In genomic region chr15:80319921-80320320, GRCm38 (mm10) we compare ENCODE assay signal across 23 mouse cellular contexts. TPM values are rescaled to one million over a fixed set of nuclear protein-coding genes. Genes with fewer than 3 reads are reported as not detected.
DNase-seq lines count a peak whose midpoint lies in the region; ATAC-seq and TF ChIP-seq lines count a peak whose summit lies in the region.
"Had no signal": no experiment of that assay in that cellular context is flagged by ENCODE, and none has a peak within 500 bp of the region (broad histone marks: within the 10 kb centered on the region; RNA-seq: fewer than 3 reads in every experiment).

No protein-coding gene starts in this region.

- peaks cover 90% of the 10 kb centered on the region for H3K27me3 ChIP-seq in CH12.LX (replicated peaks)
- H3K27me3 ChIP-seq in limb, embryonic 15.5 days, result no peaks in the 10 kb centered on the region
- H3K27me3 ChIP-seq in splenic B cell, adult 2 months (ENCODE audit: control insufficient read depth, insufficient read depth, low read length, poor library complexity, severe bottlenecking), result no peaks in the 10 kb centered on the region
- no peaks in the 10 kb centered on the region for H3K27me3 ChIP-seq in forebrain, embryonic 14.5 days (replicated peaks; ENCODE audit: control insufficient read depth, insufficient read depth, low read length)

- H3K9me3 ChIP-seq in CH12.LX (replicated peaks; ENCODE audit: low read length), result peaks cover 7% of the 10 kb centered on the region
- no peaks in the 10 kb centered on the region for H3K9me3 ChIP-seq in limb, embryonic 15.5 days
- no peaks in the 10 kb centered on the region for H3K9me3 ChIP-seq in forebrain, embryonic 14.5 days (replicated peaks; ENCODE audit: control insufficient read depth, low read length)
- H3K9me3 ChIP-seq: forebrain, embryonic 10.5 days; midbrain, embryonic 10.5 days had no signal

- peak overlapping the region; percentile 53 for H3K4me2 ChIP-seq in CH12.LX (ENCODE audit: insufficient read depth, low read depth, poor library complexity, severe bottlenecking)
- H3K4me2 ChIP-seq in limb, embryonic 15.5 days, result no peak overlapping the region
- H3K4me2 ChIP-seq in forebrain, embryonic 14.5 days (ENCODE audit: low read length), result no peak overlapping the region
- H3K4me2 ChIP-seq: heart, embryonic 11.5 days; lung, embryonic 14.5 days had no signal

- dilution Hi-C loops in CH12.LX (cut with MboI; ENCODE audit: extremely low pct_ligation_motif_present, extremely low pct_unique_long_range_greater_than_20kb, low sequenced_read_pairs), result no loop called here

- H3K79me2 ChIP-seq in CH12.LX (replicated peaks; ENCODE audit: control insufficient read depth, extremely low read depth, insufficient read depth, poor library complexity, severe bottlenecking), result no peaks in the 10 kb centered on the region

- no peak overlapping the region for H3K27ac ChIP-seq in CH12.LX (ENCODE audit: insufficient read depth, low read depth)
- no peak overlapping the region for H3K27ac ChIP-seq in limb, embryonic 15.5 days
- H3K27ac ChIP-seq in forebrain, embryonic 14.5 days (ENCODE audit: low read depth, low read length), result no peak overlapping the region
- H3K27ac ChIP-seq: kidney, postnatal 0 days had no signal

- WGBS in lung, adult 2 months, result 67% methylated on average over 6 of the region's 6 CpGs
- WGBS in limb, embryonic 15.5 days, result 80% methylated on average over 6 of the region's 6 CpGs
- 81% methylated on average over 6 of the region's 6 CpGs for WGBS in forebrain, embryonic 14.5 days

- no peak overlapping the region for H3K4me3 ChIP-seq in lung, adult 2 months (replicated peaks; ENCODE audit: extremely low read depth, low read depth, low read length)
- H3K4me3 ChIP-seq in CH12.LX (replicated peaks in 1 of 3; ENCODE audit: low read depth in 2 of 3, low read length in 2 of 3, poor library complexity in 1 of 3), result no peak overlapping the region
- no peak overlapping the region for H3K4me3 ChIP-seq in limb, embryonic 15.5 days
- H3K4me3 ChIP-seq in forebrain, embryonic 14.5 days (ENCODE audit: low read depth, low read length), result no peak overlapping the region
- H3K4me3 ChIP-seq: midbrain, embryonic 10.5 days had no signal

- no peak for TF ChIP-seq POLR2A in lung, adult 2 months (IDR thresholded peaks at IDR 0.05; ENCODE audit: borderline replicate concordance, extremely low read depth, low read depth, low read length)
- no peak for TF ChIP-seq POLR2A in CH12.LX (IDR thresholded peaks at IDR 0.05; ENCODE audit: low read depth, low read length)

- H3K4me1 ChIP-seq in lung, adult 2 months (ENCODE audit: control insufficient read depth, insufficient read depth, low read length), result no peaks in the 10 kb centered on the region
- peaks cover 23 to 44% of the 10 kb centered on the region in 2 experiments for H3K4me1 ChIP-seq in CH12.LX (ENCODE audit: control insufficient read depth in 1 of 2, insufficient read depth in 2 of 2)
- peaks cover 4% of the 10 kb centered on the region; the same call in 1 of the 2 replicates for H3K4me1 ChIP-seq in limb, embryonic 15.5 days
- peaks cover 6% of the 10 kb centered on the region; the same call in 1 of the 2 replicates for H3K4me1 ChIP-seq in forebrain, embryonic 14.5 days (ENCODE audit: control insufficient read depth, insufficient read depth, low read length)

- no peak for TF ChIP-seq RAD21 in CH12.LX (IDR thresholded peaks at IDR 0.05; ENCODE audit: low read depth, low read length)

- in situ Hi-C loops in CH12.LX (cut with MboI; ENCODE audit: low pct_ligation_motif_present, low pct_unique_long_range_greater_than_20kb, low sequenced_read_pairs), result no loop called here

- H3K9ac ChIP-seq in CH12.LX (ENCODE audit: insufficient read depth, low read depth), result no peak overlapping the region
- H3K9ac ChIP-seq in limb, embryonic 15.5 days, result no peak overlapping the region
- no peak overlapping the region for H3K9ac ChIP-seq in forebrain, embryonic 14.5 days (ENCODE audit: low read length)
- H3K9ac ChIP-seq: forebrain, postnatal 0 days; lung, embryonic 14.5 days had no signal

- peak; percentile 88 for TF ChIP-seq EP300 in CH12.LX (IDR thresholded peaks at IDR 0.05; ENCODE audit: low read length)

- ATAC-seq in limb, embryonic 15.5 days (ENCODE audit: insufficient number of reproducible peaks, low FRiP score, low TSS enrichment, low read depth), result 0 out of 2 replicates have a peak, but pooled peaks have one; percentile 2
- ATAC-seq in forebrain, embryonic 14.5 days, result no peak
- ATAC-seq: forebrain, postnatal 0 days had no signal

- no peak for TF ChIP-seq CTCF in lung, adult 2 months (IDR thresholded peaks at IDR 0.05; ENCODE audit: insufficient read depth, low read length)
- TF ChIP-seq CTCF in CH12.LX (conservative IDR thresholded peaks at IDR 0.05 in 1 of 2, IDR thresholded peaks at IDR 0.05 in 1 of 2; ENCODE audit: low read depth in 2 of 2, low read length in 2 of 2), result no peak

- DNase-seq in lung, postnatal 25 days (ENCODE audit: low spot score), result peak; percentile 18
- no peak for DNase-seq in lung, adult 2 months
- peak; percentile 49 for DNase-seq in CH12.LX (ENCODE audit: extremely low read depth)
- peak; percentile 72 for DNase-seq in splenic B cell, adult 2 months (ENCODE audit: low read depth, low spot score)
- no peak for DNase-seq in ovary, postnatal 10 days (ENCODE audit: low spot score)
- DNase-seq in forebrain, embryonic 14.5 days (ENCODE audit: low spot score), result no peak
- DNase-seq: adrenal gland, postnatal 25 days; cerebellum, adult 9-10 months; forebrain, postnatal 0 days; gastrocnemius, postnatal 14 days; heart, adult 11 months; kidney, adult 11 months; left cerebral cortex, postnatal 4 days; lung, embryonic 14.5 days; right cerebral cortex, postnatal 25 days; thymus, postnatal 14 days had no signal

- H3K36me3 ChIP-seq in CH12.LX (replicated peaks in 1 of 2; ENCODE audit: control insufficient read depth in 1 of 2, insufficient read depth in 1 of 2, low read length in 1 of 2), result no peaks in the 10 kb centered on the region
- no peaks in the 10 kb centered on the region for H3K36me3 ChIP-seq in limb, embryonic 15.5 days
- H3K36me3 ChIP-seq in splenic B cell, adult 2 months (ENCODE audit: control insufficient read depth, insufficient read depth, low read length, poor library complexity, severe bottlenecking), result peaks cover 3% of the 10 kb centered on the region; the same call in 1 of the 2 replicates
- H3K36me3 ChIP-seq in forebrain, embryonic 14.5 days (ENCODE audit: control insufficient read depth, insufficient read depth, low read length), result no peaks in the 10 kb centered on the region
- H3K36me3 ChIP-seq: forebrain, embryonic 10.5 days; midbrain, embryonic 10.5 days had no signal

TF ChIP-seq in CH12.LX, 34 proteins besides CTCF, POLR2A, EP300 and RAD21 (continues in another document):
- no peak for TF ChIP-seq NELFE (IDR thresholded peaks at IDR 0.05; ENCODE audit: low read depth, low read length)
- TF ChIP-seq USF2 (conservative IDR thresholded peaks at IDR 0.05; ENCODE audit: low read depth, low read length), result no peak
- TF ChIP-seq TCF12 (IDR thresholded peaks at IDR 0.05; ENCODE audit: low read depth, low read length), result peak; percentile 96
- TF ChIP-seq SMC3 (IDR thresholded peaks at IDR 0.05; ENCODE audit: low read depth, low read length), result no peak
- TF ChIP-seq MEF2A (IDR thresholded peaks at IDR 0.05; ENCODE audit: borderline replicate concordance, low read depth, low read length), result no peak
- no peak for TF ChIP-seq CHD1 (IDR thresholded peaks at IDR 0.05; ENCODE audit: low read depth, low read length)
- no peak for TF ChIP-seq MAX (IDR thresholded peaks at IDR 0.05; ENCODE audit: low read length)
- no peak for TF ChIP-seq NRF1 (IDR thresholded peaks at IDR 0.05; ENCODE audit: low read depth, low read length)
- no peak for TF ChIP-seq E2F4 (IDR thresholded peaks at IDR 0.05; ENCODE audit: insufficient replicate concordance, low read depth, low read length)
- TF ChIP-seq TBP (conservative IDR thresholded peaks at IDR 0.05; ENCODE audit: low read depth, low read length), result no peak
- no peak for TF ChIP-seq KAT2A (IDR thresholded peaks at IDR 0.05; ENCODE audit: insufficient replicate concordance, low read length)
- TF ChIP-seq ZMIZ1 (IDR thresholded peaks at IDR 0.05; ENCODE audit: low read depth, low read length), result no peak
- no peak for TF ChIP-seq USF1 (IDR thresholded peaks at IDR 0.05; ENCODE audit: low read depth, low read length)
- TF ChIP-seq ELF1 (IDR thresholded peaks at IDR 0.05; ENCODE audit: low read depth, low read length), result no peak
- peak; percentile 51; the same call in 1 of the 2 replicates for TF ChIP-seq SIN3A (IDR thresholded peaks at IDR 0.05; ENCODE audit: low read length)
- peak; percentile 82 for TF ChIP-seq IRF4 (IDR thresholded peaks at IDR 0.05; ENCODE audit: low read depth, low read length)
- TF ChIP-seq UBTF (IDR thresholded peaks at IDR 0.05; ENCODE audit: low read depth, low read length), result no peak
- 0 out of 2 replicates have a peak, but pooled peaks have one; percentile 41 for TF ChIP-seq RCOR1 (conservative IDR thresholded peaks at IDR 0.05; ENCODE audit: low read depth, low read length)
- TF ChIP-seq CHD2 (IDR thresholded peaks at IDR 0.05; ENCODE audit: low read length), result peak; percentile 65
- no peak for TF ChIP-seq POLR2AphosphoS2 (IDR thresholded peaks at IDR 0.05; ENCODE audit: low read depth, low read length)
- TF ChIP-seq HCFC1 (IDR thresholded peaks at IDR 0.05; ENCODE audit: low read depth, low read length), result no peak
- no peak for TF ChIP-seq GABPA (IDR thresholded peaks at IDR 0.05; ENCODE audit: insufficient replicate concordance, low read depth, low read length)
- no peak for TF ChIP-seq ZC3H11A (IDR thresholded peaks at IDR 0.05; ENCODE audit: low read depth, low read length)
- TF ChIP-seq MXI1 (IDR thresholded peaks at IDR 0.05; ENCODE audit: low read depth, low read length), result no peak
- TF ChIP-seq PAX5 (IDR thresholded peaks at IDR 0.05; ENCODE audit: low read length), result no peak

RNA-seq across cellular contexts. Expression of gene Cacna1i, which starts 32.9 kb away (rescaled TPM):
- polyA plus RNA-seq in lung, adult 2 months (2012; rRNA removed), result 0.80 and 1.2 TPM in 2 replicates
- total RNA-seq in CH12.LX (2012; rRNA removed) (under 0.01 TPM in 1 of 2 replicates, not detected in the other), CH12.LX (2014; rRNA removed) (0.03 TPM in 1 of 2 replicates, not detected in the other)
- polyA plus RNA-seq in CH12.LX (2012; ENCODE audit: insufficient read length, low read depth), result not detected in 2 replicates
- 0.02 and 0.06 TPM in 2 replicates for polyA plus RNA-seq in limb, embryonic 15.5 days (2015; fragmentation: Nextera tagmentation; extraction: Ambion mirVana)
- 0.46 and 0.51 TPM in 2 replicates for polyA plus RNA-seq in forebrain, embryonic 14.5 days (2014; fragmentation: Nextera tagmentation; extraction: Ambion mirVana)
- polyA plus RNA-seq: embryonic facial prominence, embryonic 11.5 days; heart, postnatal 0 days; kidney, postnatal 0 days; lung, embryonic 14.5 days had no signal

RNA-seq across cellular contexts. Expression of gene Rps19bp1, which starts 55.8 kb away (rescaled TPM):
- polyA plus RNA-seq in lung, adult 2 months (2012; rRNA removed), result 14.4 and 15.6 TPM in 2 replicates
- 47.1 and 55.0 TPM in 2 replicates for total RNA-seq in CH12.LX (2012; rRNA removed)
- 63.3 and 67.3 TPM in 2 replicates for total RNA-seq in CH12.LX (2014; rRNA removed)
- polyA plus RNA-seq in CH12.LX (2012; ENCODE audit: insufficient read length, low read depth), result 91.2 and 99.6 TPM in 2 replicates
- polyA plus RNA-seq in limb, embryonic 15.5 days (2015; fragmentation: Nextera tagmentation; extraction: Ambion mirVana), result 47.9 and 57.0 TPM in 2 replicates
- polyA plus RNA-seq in forebrain, embryonic 14.5 days (2014; fragmentation: Nextera tagmentation; extraction: Ambion mirVana), result 71.1 and 78.0 TPM in 2 replicates

Comparison
In these comparisons a context has a peak if more than half of its experiments do, and no peak if none do; other contexts are left out.
1. DNase-seq: peak in lung, postnatal 25 days (single experiment), CH12.LX (single experiment) and splenic B cell, adult 2 months (single experiment); none in lung, adult 2 months (single experiment), ovary, postnatal 10 days (single experiment) and forebrain, embryonic 14.5 days (single experiment).